Mouse (Mus musculus) bone marrow macrophage, adult 2 months (primary cell): ENCODE results near the gene Srd5a3. TPM values are rescaled to one million over a fixed set of nuclear protein-coding genes. Genes with fewer than 3 reads are reported as not detected.

Experiments used
- H3K27ac ChIP-seq: 2 replicates; pipeline ENCODE4 v1.5.1; 2012; ENCODE audit warnings: low read depth, low read length; ENCODE audit not compliant: insufficient read depth
- H3K4me1 ChIP-seq: 2 replicates; pipeline ENCODE4 v1.6.1; 2012; ENCODE audit warnings: low read length; ENCODE audit not compliant: control insufficient read depth, insufficient read depth
- H3K4me3 ChIP-seq: 2 replicates; pipeline ENCODE4 v1.5.1; 2012; ENCODE audit warnings: mild to moderate bottlenecking, low read length, moderate library complexity; ENCODE audit not compliant: insufficient read depth
- CTCF ChIP-seq: IDR thresholded peaks from 2 replicates; pipeline ENCODE4 v1.5.1; 2012; ENCODE audit warnings: low read depth, mild to moderate bottlenecking, low read length, moderate library complexity
- POLR2A ChIP-seq: IDR thresholded peaks from 2 replicates; pipeline ENCODE4 v1.6.1; 2012; ENCODE audit warnings: mild to moderate bottlenecking, low read depth, low read length, borderline replicate concordance
- polyA plus RNA-seq: library from polyadenylated mRNA; stranded (reverse); fragments of >200 nt; gene quantifications from 2 replicates; pipeline ENCODE4 v1.2.4, GENCODE M21; 2012; ENCODE audit not compliant: missing spikeins, insufficient read depth, insufficient read length

The Srd5a3 gene
- polyA plus RNA-seq, 1 experiment, result 57.3 TPM

GRCm38 (mm10) chr5:76143356-76143755 is 3.3 kb downstream of the Srd5a3 start:
- Histone ChIP-seq H3K4me1 (peaks cover 36% of the 10 kb centered on the region), H3K27ac (no peak overlapping the region), H3K4me3 (no peak overlapping the region)
- TF ChIP-seq CTCF (no peak), POLR2A (no peak)

DNA sequence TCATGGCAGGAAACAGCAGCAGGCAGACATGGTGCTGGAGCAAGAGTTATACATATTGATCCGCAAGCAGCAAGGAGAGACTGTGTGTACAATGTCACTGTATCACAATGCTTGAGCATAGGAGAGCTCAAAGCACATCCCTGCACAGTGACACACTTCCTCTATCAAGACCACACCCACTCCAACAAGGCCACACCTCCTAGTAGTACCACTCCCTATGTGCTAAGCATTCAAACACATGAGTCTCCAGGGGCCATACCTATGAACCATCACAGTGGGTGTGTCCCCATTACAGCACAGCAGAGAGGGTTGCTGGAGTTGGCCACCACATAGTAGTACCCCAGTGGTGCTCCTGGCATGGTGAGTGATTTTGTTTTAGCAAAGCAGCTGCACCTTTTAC is 6.3 kb downstream of the Srd5a3 start:
- Histone ChIP-seq H3K27ac (no peak overlapping the region), H3K4me1 (peaks cover 19% of the 10 kb centered on the region), H3K4me3 (no peak overlapping the region)
- TF ChIP-seq CTCF (no peak), POLR2A (no peak)

DNA sequence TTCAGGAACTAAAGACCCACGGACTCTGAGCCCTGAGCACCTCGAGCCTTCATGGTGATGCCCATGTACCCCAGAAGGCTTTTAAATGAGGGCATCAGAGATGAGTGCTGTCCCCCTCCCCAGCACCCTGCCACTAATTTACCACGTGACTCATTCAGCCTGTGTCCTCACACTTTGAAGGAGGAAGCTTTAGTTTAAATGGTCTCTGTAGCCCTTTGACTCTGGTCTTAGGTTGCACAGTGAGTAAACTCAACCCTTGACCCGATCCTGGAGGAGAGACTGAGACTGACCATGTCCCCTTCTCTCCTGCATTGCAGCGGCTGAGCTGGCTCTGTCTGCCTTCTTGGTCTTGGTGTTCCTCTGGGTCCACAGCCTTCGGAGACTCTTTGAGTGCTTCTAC is 9.4 kb downstream of the Srd5a3 start:
- no peak overlapping the region for H3K4me3 ChIP-seq
- H3K4me1 ChIP-seq, result no peaks in the 10 kb centered on the region
- no peak overlapping the region for H3K27ac ChIP-seq
- TF ChIP-seq POLR2A (no peak), CTCF (no peak)

GRCm38 (mm10) chr5:76152956-76153355 is 12.9 kb downstream of the Srd5a3 start:
- TF ChIP-seq POLR2A (no peak), CTCF (no peak)
- no peak overlapping the region for H3K4me3 ChIP-seq
- H3K4me1 ChIP-seq, result no peaks in the 10 kb centered on the region
- H3K27ac ChIP-seq, result no peak overlapping the region

DNA sequence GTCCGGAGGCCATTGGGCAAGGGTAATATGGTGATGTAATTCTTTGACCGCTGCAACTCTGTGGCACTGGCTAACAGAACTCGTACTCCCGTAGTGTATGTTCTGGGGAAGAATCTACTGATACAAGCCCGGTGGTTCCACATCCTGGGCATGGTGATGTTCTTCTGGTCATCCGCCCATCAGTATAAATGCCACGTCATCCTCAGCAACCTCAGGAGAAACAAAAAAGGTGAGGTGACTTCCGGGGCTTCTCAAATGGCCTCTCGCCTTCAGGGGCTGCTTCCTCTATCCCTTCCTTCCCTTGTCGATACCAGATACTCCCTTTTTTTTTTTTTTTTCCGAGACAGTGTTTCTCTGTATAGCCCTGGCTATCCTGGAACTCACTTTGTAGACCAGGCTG is 13.4 kb downstream of the Srd5a3 start:
- TF ChIP-seq CTCF (no peak), POLR2A (no peak)
- Histone ChIP-seq H3K27ac (no peak overlapping the region), H3K4me1 (no peaks in the 10 kb centered on the region), H3K4me3 (no peak overlapping the region)

GRCm38 (mm10) chr5:76154434-76155165 is 14.5 kb downstream of the Srd5a3 start:
- TF ChIP-seq CTCF (no peak), POLR2A (no peak)
- H3K4me1 ChIP-seq, result no peaks in the 10 kb centered on the region
- no peak overlapping the region for H3K4me3 ChIP-seq
- no peak overlapping the region for H3K27ac ChIP-seq

DNA sequence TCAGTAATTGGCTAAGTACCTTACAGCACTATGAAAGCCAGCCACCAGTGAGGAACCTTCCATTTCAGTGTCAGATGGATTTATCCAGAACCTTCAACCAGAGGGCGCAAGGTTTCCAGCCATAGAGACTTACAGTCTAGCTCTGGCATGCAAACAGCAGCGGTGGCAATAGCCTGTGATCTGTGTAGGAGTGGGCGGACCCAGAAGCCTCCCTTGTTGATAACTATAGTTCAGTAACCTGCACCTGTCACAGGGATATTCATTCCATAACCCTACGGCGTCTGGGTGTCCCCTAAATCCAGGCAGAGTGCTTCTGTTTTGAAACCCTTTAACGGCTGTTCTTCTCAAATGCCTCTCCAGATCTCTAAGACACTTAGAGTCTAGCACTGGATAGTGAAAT is 19.5 kb downstream of the Srd5a3 start:
- Histone ChIP-seq H3K27ac (no peak overlapping the region), H3K4me3 (no peak overlapping the region), H3K4me1 (no peaks in the 10 kb centered on the region)
- no peak for TF ChIP-seq CTCF
- TF ChIP-seq POLR2A, result no peak

DNA sequence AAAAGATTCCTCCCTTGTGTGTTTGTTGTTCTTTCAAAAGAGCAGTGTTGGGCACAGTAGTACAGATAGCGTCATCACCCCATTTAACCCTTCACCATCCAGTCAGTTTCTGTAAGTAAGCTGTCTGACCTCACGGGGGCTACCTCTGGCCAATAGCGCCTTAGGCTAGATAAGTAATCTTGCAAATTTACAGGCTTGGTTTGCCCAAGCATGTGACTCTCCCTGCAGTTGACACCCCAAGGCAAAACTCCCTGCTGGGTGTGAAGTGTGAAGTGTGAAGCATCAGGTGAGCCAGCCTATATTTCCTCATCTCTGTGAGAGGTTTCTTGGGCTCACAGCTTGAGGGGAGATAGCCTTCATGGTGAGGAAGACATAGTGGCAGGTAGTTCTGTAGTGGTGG is 20.0 kb downstream of the Srd5a3 start:
- no peak overlapping the region for H3K4me3 ChIP-seq
- H3K4me1 ChIP-seq, result no peaks in the 10 kb centered on the region
- TF ChIP-seq CTCF (no peak), POLR2A (no peak)
- H3K27ac ChIP-seq, result no peak overlapping the region

DNA sequence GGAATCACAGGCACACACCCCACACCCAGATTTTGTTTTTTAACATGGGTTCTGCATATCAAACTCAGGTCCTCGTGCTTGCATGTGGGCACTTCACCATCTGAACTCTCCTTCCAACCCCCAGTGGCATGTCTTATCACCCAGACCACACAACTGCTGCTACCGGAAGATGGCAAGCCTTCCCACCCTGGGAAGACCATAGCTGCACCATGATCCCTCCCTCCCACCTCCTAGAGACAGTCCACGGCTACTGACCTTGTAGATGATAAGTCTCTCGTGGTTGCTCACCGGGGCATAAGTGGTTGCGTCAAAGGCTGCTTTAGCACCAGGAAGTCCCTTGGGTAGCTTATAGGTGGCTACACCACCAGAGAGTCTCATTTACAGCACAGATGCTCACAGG is 21.4 kb downstream of the Srd5a3 start:
- Histone ChIP-seq H3K4me3 (no peak overlapping the region), H3K27ac (no peak overlapping the region), H3K4me1 (no peaks in the 10 kb centered on the region)
- no peak for TF ChIP-seq POLR2A
- TF ChIP-seq CTCF, result no peak

DNA sequence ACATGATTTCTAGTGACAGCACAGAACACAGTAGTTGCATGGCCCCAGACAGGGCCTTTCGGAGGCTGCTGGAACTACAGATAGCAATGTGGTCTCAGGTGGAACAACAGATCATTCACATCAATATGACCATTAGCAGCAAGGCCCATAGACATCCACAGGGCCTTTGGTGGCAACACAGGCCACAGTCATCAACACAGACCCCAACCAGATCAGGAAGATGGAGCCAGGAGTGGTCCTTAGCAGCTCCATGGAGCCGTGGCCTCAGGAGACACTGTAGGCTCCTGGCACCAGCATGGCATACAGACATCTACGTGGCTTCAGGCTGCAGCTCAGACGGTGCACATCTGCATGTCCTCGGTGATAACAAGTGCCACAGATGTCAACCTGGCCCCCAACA is 22.9 kb downstream of the Srd5a3 start:
- Histone ChIP-seq H3K27ac (no peak overlapping the region), H3K4me1 (no peaks in the 10 kb centered on the region), H3K4me3 (no peak overlapping the region)
- no peak for TF ChIP-seq POLR2A
- no peak for TF ChIP-seq CTCF
